ENCODE assay signal across 8 mouse cellular contexts in genomic region chr5:31201042-31201741, GRCm38 (mm10). TPM values are rescaled to one million over a fixed set of nuclear protein-coding genes. Genes with fewer than 3 reads are reported as not detected.
A peak's percentile ranks its signal among the peaks of the same experiment; 100 is the strongest.
DNase-seq lines count a peak whose midpoint lies in the region; ATAC-seq and TF ChIP-seq lines count a peak whose summit lies in the region.

No protein-coding gene starts in this region.

- peaks cover 78% of the 10 kb centered on the region for H3K36me3 ChIP-seq in kidney, embryonic 16.5 days (ENCODE audit: insufficient read depth, low read length)
- H3K36me3 ChIP-seq in hindbrain, embryonic 14.5 days (replicated peaks; ENCODE audit: control insufficient read depth, insufficient read depth), result peaks cover 78% of the 10 kb centered on the region
- H3K36me3 ChIP-seq in midbrain, embryonic 14.5 days (ENCODE audit: control insufficient read depth, insufficient read depth, low read length), result peaks cover 80% of the 10 kb centered on the region

- peak overlapping the region; percentile 84 for H3K9ac ChIP-seq in kidney, embryonic 16.5 days (replicated peaks; ENCODE audit: low read length)
- H3K9ac ChIP-seq in hindbrain, embryonic 14.5 days, result peak overlapping the region; percentile 81
- peak overlapping the region; percentile 78 for H3K9ac ChIP-seq in midbrain, embryonic 14.5 days (replicated peaks; ENCODE audit: low read length)

- peaks cover 6% of the 10 kb centered on the region for H3K9me3 ChIP-seq in kidney, embryonic 16.5 days (ENCODE audit: low read length)
- H3K9me3 ChIP-seq in hindbrain, embryonic 14.5 days (ENCODE audit: control insufficient read depth, low read length), result peaks cover 6% of the 10 kb centered on the region; the same call in 1 of the 2 replicates
- H3K9me3 ChIP-seq in midbrain, embryonic 14.5 days (ENCODE audit: control insufficient read depth, low read length), result peaks cover 5% of the 10 kb centered on the region

- no peak for DNase-seq in kidney, adult 18-20 months
- DNase-seq in hindbrain, embryonic 14.5 days (ENCODE audit: low spot score), result no peak
- DNase-seq in midbrain, embryonic 14.5 days, result no peak
- no peak for DNase-seq in right cerebral cortex, adult 18-20 months
- DNase-seq in kidney, postnatal 25 days, result no peak
- no peak for DNase-seq in natural killer cell, adult 2 months (ENCODE audit: low spot score in 2 of 2)

- peak overlapping the region; percentile 80 for H3K27ac ChIP-seq in kidney, embryonic 16.5 days (ENCODE audit: low read length)
- H3K27ac ChIP-seq in bone marrow macrophage, adult 2 months (ENCODE audit: insufficient read depth, low read depth, low read length), result peak overlapping the region; percentile 85
- peak overlapping the region; percentile 79; the same call in 1 of the 2 replicates for H3K27ac ChIP-seq in hindbrain, embryonic 14.5 days
- peak overlapping the region; percentile 82 for H3K27ac ChIP-seq in midbrain, embryonic 14.5 days (replicated peaks; ENCODE audit: low read depth, low read length)

- peaks cover 21% of the 10 kb centered on the region for H3K4me1 ChIP-seq in kidney, embryonic 16.5 days (ENCODE audit: insufficient read depth, low read length)
- H3K4me1 ChIP-seq in bone marrow macrophage, adult 2 months (ENCODE audit: control insufficient read depth, insufficient read depth, low read length), result peaks cover 33% of the 10 kb centered on the region
- H3K4me1 ChIP-seq in hindbrain, embryonic 14.5 days (replicated peaks; ENCODE audit: control insufficient read depth, insufficient read depth, low read length), result peaks cover 17% of the 10 kb centered on the region; the same call in 1 of the 2 replicates
- H3K4me1 ChIP-seq in midbrain, embryonic 14.5 days (ENCODE audit: control insufficient read depth, insufficient read depth, low read length), result peaks cover 10% of the 10 kb centered on the region; the same call in 1 of the 2 replicates

- 13% methylated on average over 13 of the region's 13 CpGs for WGBS in kidney, embryonic 16.5 days
- WGBS in hindbrain, embryonic 14.5 days, result 23% methylated on average over 13 of the region's 13 CpGs
- WGBS in midbrain, embryonic 14.5 days, result 18% methylated on average over 13 of the region's 13 CpGs

- TF ChIP-seq CTCF in bone marrow macrophage, adult 2 months (IDR thresholded peaks at IDR 0.05; ENCODE audit: low read depth, low read length), result no peak

- H3K4me2 ChIP-seq in kidney, embryonic 16.5 days (replicated peaks; ENCODE audit: low read depth, low read length), result peak overlapping the region; percentile 87
- H3K4me2 ChIP-seq in hindbrain, embryonic 14.5 days (replicated peaks), result peak overlapping the region; percentile 94
- H3K4me2 ChIP-seq in midbrain, embryonic 14.5 days (ENCODE audit: low read length), result peak overlapping the region; percentile 65

- peak overlapping the region; percentile 75 for H3K4me3 ChIP-seq in kidney, embryonic 16.5 days (ENCODE audit: low read length)
- H3K4me3 ChIP-seq in bone marrow macrophage, adult 2 months (ENCODE audit: insufficient read depth, low read length), result peak overlapping the region; percentile 65
- H3K4me3 ChIP-seq in hindbrain, embryonic 14.5 days (replicated peaks; ENCODE audit: low read length), result peak overlapping the region; percentile 69
- peak overlapping the region; percentile 80 for H3K4me3 ChIP-seq in midbrain, embryonic 14.5 days (replicated peaks; ENCODE audit: low read depth, low read length)

- ATAC-seq in kidney, embryonic 16.5 days (ENCODE audit: low FRiP score, low TSS enrichment), result no peak
- no peak for ATAC-seq in hindbrain, embryonic 14.5 days (ENCODE audit: low FRiP score)
- no peak for ATAC-seq in midbrain, embryonic 14.5 days (ENCODE audit: low FRiP score, low TSS enrichment)

- H3K27me3 ChIP-seq in kidney, embryonic 16.5 days (ENCODE audit: insufficient read depth, low read length), result no peaks in the 10 kb centered on the region
- no peaks in the 10 kb centered on the region for H3K27me3 ChIP-seq in hindbrain, embryonic 14.5 days (ENCODE audit: control insufficient read depth, insufficient read depth, low read length)
- no peaks in the 10 kb centered on the region for H3K27me3 ChIP-seq in midbrain, embryonic 14.5 days (ENCODE audit: control insufficient read depth, insufficient read depth, low read length)

- no peak for TF ChIP-seq POLR2A in bone marrow macrophage, adult 2 months (IDR thresholded peaks at IDR 0.05; ENCODE audit: borderline replicate concordance, low read depth, low read length)

RNA-seq across cellular contexts. Expression of gene Zfp513, which starts 0.9 kb away (rescaled TPM):
- 9.9 and 10.9 TPM in 2 replicates for polyA plus RNA-seq in kidney, embryonic 16.5 days (2015; fragmentation: Nextera tagmentation; extraction: Ambion mirVana)
- 32.3 and 33.1 TPM in 2 replicates for polyA plus RNA-seq in bone marrow macrophage, adult 2 months (2012; ENCODE audit: insufficient read depth, insufficient read length, missing spikeins)
- polyA plus RNA-seq in hindbrain, embryonic 14.5 days (2014; fragmentation: Nextera tagmentation; extraction: Ambion mirVana), result 7.0 and 9.4 TPM in 2 replicates
- polyA plus RNA-seq in midbrain, embryonic 14.5 days (2014; fragmentation: Nextera tagmentation; extraction: Ambion mirVana), result 8.7 and 8.9 TPM in 2 replicates

RNA-seq across cellular contexts. Expression of gene Eif2b4, which starts 8.0 kb away (rescaled TPM):
- polyA plus RNA-seq in kidney, embryonic 16.5 days (2015; fragmentation: Nextera tagmentation; extraction: Ambion mirVana), result 76.1 and 81.5 TPM in 2 replicates
- polyA plus RNA-seq in bone marrow macrophage, adult 2 months (2012; ENCODE audit: insufficient read depth, insufficient read length, missing spikeins), result 28.3 and 28.9 TPM in 2 replicates
- polyA plus RNA-seq in hindbrain, embryonic 14.5 days (2014; fragmentation: Nextera tagmentation; extraction: Ambion mirVana), result 77.3 and 78.6 TPM in 2 replicates
- 78.3 and 91.6 TPM in 2 replicates for polyA plus RNA-seq in midbrain, embryonic 14.5 days (2014; fragmentation: Nextera tagmentation; extraction: Ambion mirVana)

RNA-seq across cellular contexts. Expression of gene Snx17, which starts 8.2 kb away (rescaled TPM):
- polyA plus RNA-seq in kidney, embryonic 16.5 days (2015; fragmentation: Nextera tagmentation; extraction: Ambion mirVana), result 151 and 165 TPM in 2 replicates
- 80.3 and 85.8 TPM in 2 replicates for polyA plus RNA-seq in bone marrow macrophage, adult 2 months (2012; ENCODE audit: insufficient read depth, insufficient read length, missing spikeins)
- 107 and 108 TPM in 2 replicates for polyA plus RNA-seq in hindbrain, embryonic 14.5 days (2014; fragmentation: Nextera tagmentation; extraction: Ambion mirVana)
- polyA plus RNA-seq in midbrain, embryonic 14.5 days (2014; fragmentation: Nextera tagmentation; extraction: Ambion mirVana), result 114 and 119 TPM in 2 replicates

RNA-seq across cellular contexts. Expression of gene Ppm1g, which starts 19.3 kb away (rescaled TPM):
- 138 and 139 TPM in 2 replicates for polyA plus RNA-seq in kidney, embryonic 16.5 days (2015; fragmentation: Nextera tagmentation; extraction: Ambion mirVana)
- polyA plus RNA-seq in bone marrow macrophage, adult 2 months (2012; ENCODE audit: insufficient read depth, insufficient read length, missing spikeins), result 61.2 and 67.7 TPM in 2 replicates
- polyA plus RNA-seq in hindbrain, embryonic 14.5 days (2014; fragmentation: Nextera tagmentation; extraction: Ambion mirVana), result 162 TPM in 2 replicates
- 162 and 163 TPM in 2 replicates for polyA plus RNA-seq in midbrain, embryonic 14.5 days (2014; fragmentation: Nextera tagmentation; extraction: Ambion mirVana)

RNA-seq across cellular contexts. Expression of gene Gtf3c2, which starts 21.2 kb away (rescaled TPM):
- polyA plus RNA-seq in kidney, embryonic 16.5 days (2015; fragmentation: Nextera tagmentation; extraction: Ambion mirVana), result 82.8 and 99.0 TPM in 2 replicates
- polyA plus RNA-seq in bone marrow macrophage, adult 2 months (2012; ENCODE audit: insufficient read depth, insufficient read length, missing spikeins), result 80.4 and 90.2 TPM in 2 replicates
- polyA plus RNA-seq in hindbrain, embryonic 14.5 days (2014; fragmentation: Nextera tagmentation; extraction: Ambion mirVana), result 49.7 and 53.0 TPM in 2 replicates
- polyA plus RNA-seq in midbrain, embryonic 14.5 days (2014; fragmentation: Nextera tagmentation; extraction: Ambion mirVana), result 48.5 and 68.0 TPM in 2 replicates
